Mouse (Mus musculus) regulatory T cell (primary cell): Measurements from ENCODE around the gene C1ra.
"Not testable (repeated sequence)": the region's sequence is repeated elsewhere in the genome, so short reads cannot be mapped to it uniquely, and the experiment has no call there.

Experiments
- in situ Hi-C: fragments of 300-600 bp; cut with MboI, MseI; formaldehyde crosslinking; loops from one replicate; pipeline ENCODE4 v1.15.1; 2025; ENCODE audit warnings: high pct_unique_total_duplicates

C1ra gene

DNA sequence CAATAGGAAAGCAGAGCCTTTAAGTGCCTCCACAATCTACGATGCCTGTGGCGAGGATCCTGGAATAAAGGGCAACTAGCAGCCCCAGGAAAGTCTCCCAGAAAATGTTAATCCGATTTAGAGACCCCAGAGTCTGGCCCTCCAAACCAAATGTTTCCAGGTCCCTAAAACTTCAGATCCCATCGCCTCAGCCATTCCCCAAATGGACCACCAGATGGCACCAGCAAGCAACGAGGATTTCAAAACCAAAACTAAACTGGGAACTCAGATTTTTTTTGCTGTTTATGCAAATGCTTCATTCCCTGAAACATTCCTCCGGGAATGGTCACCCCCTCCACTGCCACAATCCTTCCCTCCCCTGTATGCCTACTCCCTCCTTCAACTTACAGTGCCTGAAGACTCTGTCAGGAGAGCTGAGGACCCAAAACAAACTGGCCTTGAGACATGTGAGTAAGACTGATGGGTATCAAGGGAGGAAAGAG is at the start of gene C1ra:
C1ra (plus strand) TSS at position 51 of the 482 bp plus-strand sequence.
- in situ Hi-C loops = no loop called here

DNA sequence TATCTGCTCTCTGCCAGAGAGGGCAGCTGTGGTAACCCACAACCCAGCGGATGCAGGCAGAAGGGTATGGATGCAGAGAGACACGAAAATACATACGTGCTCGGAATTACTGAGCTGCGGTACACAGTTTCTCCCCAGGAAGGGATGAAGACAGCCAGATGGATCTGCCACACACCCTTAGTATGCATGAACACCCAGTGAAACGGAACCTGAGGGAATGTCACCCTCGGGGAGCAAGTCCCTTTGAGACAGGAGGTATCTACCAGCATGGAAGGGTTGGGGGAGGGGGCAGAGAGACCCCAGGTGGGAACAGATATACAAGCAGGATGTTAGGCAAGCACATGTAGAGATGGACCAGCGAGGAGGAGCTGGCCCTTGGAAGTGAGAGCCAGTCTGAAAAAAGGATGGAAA is 48.3 kb upstream of the C1ra start:
- in situ Hi-C loops = no loop called here

DNA sequence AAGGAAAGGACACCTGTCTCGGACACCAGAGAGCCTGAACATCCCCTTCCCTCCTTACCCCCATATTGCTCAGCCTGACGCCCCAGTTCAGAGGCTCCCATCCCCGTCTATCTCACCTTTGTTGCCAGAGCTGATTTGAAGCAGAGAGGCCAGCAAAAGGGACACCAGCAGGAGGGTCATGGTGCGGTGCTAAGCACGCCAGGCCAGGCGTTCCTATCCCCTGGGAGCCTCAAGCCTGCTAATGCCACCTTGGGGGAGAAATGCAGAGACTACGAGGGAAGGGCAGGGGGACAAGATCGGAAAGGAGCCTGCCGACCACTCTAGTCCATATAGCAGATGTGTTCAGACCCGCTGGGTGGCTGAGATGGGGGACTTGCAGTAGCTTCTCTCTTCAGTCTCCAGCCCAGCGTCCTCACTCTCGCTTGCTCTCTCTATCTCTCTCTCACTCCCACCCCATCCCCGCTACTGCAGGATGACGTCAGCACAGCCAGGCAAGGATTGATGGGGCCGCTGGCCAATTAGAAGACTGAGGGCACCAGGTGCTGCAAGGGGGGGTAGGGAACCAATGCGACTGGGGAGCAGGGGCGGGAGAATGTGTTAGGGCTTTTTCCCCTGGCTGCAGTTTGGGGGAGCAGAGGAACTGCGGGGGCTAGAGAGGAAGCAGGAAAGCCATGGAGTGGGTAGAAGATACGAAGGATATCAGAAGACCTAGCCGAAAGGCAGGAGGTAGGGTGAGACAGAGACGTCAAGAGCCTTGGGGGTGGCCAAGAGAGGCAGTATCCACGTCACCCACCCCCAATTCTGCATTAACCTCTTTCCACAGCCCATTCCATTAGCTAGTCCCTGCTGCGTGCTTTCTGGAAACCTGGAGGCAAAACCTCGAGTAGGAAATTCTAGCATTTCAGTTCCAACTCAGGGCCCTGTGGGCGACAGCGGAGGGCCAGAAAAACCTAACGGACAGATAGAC is 47.6 kb upstream of the C1ra start, which contains the start of gene Clstn3:
Clstn3 (minus strand) TSS at position 490 of the 967 bp plus-strand sequence.
- in situ Hi-C loops = no loop called here

DNA sequence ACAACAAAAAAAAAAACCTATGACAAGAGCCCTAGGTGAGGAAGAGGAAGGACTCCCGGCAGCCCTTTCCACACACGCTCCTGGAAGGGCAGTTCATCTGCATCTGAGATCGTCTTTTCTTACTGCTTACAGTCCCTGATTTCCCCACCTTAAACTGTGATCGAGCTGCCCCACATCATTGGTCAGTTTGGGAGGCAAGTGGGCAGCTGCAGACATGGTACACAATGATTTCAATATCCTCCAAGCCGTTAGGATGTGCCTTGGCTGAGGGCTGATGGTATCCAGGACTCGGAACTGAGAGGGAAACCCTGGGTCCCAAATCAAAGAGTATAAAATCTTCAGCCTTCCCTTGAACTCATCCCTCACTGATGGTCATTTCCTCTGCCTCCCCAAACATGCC is 46.9 kb upstream of the C1ra start:
- in situ Hi-C loops = no loop called here

DNA sequence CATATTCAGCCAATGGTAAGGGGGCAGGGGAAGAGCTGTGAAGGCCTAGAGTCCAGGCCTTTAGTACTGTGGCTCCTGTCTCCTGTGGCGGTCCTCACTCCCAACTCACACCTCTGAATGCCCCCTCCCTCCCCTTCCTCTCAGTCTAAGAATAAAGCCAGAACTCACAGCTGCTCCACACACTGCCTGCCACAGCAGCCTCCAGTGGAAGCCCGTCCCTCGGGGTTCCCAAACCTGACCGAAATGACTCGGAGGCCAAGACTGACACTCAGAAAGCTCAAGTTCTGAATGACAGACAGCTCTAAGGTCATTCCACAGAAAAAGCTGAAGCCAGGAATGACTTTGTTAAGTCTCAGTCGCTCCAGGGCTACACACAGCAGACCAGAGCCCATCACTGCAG is 46.5 kb upstream of the C1ra start:
- in situ Hi-C loops = no loop called here

DNA sequence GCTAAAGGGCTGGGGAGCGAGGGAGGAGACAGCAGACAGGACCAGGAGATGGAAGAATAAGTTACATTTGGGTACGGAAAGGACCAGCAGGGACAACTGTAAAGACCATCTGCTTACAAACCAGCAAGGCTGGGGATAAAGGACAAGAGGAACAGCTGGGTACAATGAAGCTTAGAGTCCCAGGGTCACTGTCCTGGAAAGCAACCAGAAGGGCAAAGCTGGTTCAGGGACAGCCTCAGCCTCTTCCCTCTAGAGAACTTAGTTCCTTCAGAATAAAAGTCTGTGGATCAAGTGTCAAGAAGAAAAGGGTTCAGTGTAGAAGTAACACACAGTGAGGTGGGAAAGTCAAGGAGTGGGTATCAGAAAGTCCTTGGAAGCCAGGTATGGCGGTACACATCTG is 41.1 kb upstream of the C1ra start:
- in situ Hi-C loops = no loop called here

DNA sequence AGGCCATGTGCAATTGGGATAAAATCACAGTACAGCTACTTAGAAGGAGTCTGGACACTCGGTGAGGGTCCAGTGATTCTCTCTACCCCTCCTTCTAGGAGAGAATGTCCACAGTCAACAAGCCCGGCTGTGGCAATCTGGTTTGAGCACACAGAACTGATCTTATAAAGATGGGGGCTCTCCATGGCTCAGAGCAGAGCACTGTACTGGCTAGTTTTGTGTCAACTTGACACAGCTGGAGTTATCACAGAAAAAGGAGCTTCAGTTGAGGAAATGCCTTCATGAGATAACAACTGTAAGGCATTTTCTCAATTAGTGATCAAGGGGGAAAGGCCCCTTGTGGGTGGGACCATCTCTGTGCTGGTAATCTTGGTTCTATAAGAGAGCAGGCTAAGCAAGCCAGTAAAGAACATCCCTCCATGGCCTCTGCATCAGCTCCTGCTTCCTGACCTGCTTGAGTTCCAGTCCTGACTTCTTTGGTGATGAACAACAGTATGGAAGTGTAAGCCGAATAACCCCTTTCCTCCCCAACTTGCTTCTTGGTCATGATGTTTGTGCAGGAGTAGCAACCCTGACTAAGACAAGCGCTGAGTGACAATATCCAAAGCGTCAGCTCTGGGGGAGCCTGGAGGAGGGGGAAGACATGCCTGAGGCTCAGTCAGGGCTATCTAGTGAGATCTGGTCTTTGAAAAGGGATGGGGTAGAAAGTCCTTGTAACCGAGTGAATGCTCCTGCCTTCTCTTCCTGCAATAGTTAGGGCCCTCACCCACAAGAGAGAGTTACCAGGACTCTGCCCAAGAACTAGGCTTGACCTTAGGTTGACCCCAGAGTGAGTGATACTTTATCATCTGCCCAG is 40.2 kb upstream of the C1ra start:
- in situ Hi-C loops = not testable (repeated sequence)

DNA sequence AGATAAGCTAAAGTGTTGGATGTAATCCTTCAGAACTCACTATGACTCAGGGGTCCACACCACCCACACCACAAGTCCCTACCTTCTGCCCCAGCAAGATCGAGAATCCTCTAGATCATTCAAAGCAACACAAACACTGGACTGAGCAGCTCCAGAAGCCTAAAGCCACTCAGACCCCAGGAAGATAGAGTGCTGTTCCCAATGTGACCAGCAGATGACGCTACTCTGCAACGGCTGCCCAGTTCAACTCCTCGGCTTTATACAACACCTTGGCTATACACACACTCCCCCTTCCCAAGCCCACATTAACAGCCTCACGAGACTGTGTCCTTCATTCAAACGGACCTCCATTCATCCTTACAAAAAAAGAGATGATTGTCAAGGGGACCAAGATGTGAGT is 39.4 kb upstream of the C1ra start:
- in situ Hi-C loops = no loop called here

DNA sequence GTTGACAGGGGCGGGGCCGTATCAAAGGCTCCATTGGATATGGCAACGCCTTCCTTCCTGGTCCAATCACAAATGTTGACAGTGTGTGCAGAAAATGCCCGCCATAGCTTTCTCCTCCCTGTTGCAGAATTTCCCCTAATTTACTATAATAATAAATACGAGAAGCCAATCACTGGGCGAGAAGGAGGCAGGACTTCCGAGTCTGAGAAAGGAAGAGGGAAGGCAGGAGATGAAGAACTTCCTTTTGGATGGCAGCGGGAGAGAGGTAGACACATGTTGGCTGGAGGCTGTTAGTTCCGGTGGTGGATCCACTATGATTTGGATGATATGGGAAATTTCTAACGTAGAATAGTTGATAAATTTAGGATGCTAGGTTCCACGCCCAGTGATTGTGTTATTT is 37.6 kb upstream of the C1ra start:
- in situ Hi-C loops = no loop called here

DNA sequence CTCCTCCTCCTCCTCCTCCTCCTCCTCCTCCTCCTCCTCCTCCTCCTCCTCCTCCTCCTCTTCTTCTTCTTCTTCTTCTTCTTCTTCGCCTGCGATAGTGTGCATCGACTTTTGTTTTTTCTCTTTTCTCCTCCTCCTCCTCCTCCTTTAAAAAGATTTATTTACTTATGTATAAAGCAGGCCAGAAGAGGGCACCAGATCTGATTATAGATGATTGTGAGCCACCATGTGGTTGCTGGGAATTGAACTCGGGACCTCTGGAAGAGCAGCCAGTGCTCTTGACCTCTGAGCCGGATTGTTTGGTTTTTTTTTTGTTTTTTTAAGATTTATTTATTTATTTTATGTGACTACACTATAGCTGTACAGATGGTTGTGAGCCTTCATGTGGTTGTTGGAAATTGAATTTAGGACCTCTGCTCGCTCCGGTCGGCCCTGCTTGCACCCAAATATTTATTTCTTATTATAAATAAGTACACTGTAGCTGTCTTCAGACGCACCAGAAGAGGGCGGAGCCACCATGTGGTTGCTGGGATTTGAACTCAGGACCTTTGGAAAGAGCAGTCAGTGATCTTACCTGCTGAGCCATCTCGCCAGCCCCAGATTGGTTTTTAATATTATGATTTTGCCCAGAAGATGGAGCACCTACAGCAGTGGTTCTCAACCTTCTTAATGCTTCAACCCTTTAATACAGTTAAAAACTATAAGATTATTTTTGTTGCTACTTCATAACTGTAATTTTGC is 36.7 kb upstream of the C1ra start:
- in situ Hi-C loops = not testable (repeated sequence)

DNA sequence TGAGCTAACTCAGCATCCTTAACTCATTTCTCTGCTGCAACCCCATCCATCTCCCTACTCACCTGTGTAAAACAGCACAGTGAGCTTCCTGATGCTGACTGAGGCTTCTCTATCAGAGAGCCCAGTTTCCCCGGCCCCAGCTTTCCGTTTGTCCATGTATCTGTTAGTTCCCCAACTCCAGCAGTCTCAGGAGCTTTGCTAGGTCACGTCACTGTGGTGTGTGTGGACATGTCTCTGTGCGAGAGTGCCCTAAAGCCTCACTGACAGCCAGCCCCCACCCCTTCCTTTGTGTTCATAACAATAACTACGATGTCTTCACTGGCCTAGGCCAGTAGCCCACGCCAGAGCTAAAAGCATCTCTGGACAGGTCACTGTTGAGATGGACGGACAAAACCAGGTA is 36.0 kb upstream of the C1ra start:
- in situ Hi-C loops = no loop called here

DNA sequence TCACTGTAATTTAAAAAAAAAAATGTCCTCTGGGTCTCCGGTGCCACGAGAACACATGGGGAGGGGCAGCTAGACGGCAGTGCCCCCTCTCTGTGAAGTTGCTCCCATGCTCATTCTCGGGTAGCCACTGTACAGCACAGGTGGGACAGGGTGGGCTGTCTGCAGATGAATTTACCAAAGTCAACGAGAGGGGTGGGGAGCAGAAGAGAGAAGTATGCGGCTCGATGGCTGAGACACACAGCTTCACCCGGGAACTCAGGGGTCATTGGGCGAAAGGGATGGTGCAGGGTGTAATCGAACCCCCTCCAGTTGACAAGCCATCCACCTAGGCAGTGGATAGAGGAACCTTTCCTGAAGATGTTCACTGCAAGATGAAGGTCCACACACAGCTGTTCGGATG is 35.4 kb upstream of the C1ra start:
- in situ Hi-C loops = no loop called here

DNA sequence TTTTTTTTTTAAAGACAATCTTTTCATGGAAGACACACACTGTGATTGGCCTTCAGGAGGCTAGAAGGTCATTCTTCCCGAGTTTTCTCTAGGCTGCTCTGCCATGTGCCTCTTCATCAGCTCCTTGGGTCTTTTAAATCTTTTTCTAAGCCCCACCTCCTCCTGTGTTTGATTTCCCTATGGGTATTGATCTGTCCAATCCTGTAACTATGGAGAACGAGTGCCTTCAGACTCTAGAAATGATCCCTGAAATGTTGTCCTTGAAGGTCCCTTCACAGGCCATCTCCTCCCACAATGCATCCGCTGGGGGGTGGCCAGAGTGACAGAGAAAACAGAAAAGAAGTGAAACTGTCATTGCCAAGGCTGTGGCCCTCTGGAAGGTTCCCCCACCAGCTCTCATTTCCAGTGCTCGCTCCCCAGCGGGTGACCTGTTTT is 35.0 kb upstream of the C1ra start:
- in situ Hi-C loops = no loop called here

DNA sequence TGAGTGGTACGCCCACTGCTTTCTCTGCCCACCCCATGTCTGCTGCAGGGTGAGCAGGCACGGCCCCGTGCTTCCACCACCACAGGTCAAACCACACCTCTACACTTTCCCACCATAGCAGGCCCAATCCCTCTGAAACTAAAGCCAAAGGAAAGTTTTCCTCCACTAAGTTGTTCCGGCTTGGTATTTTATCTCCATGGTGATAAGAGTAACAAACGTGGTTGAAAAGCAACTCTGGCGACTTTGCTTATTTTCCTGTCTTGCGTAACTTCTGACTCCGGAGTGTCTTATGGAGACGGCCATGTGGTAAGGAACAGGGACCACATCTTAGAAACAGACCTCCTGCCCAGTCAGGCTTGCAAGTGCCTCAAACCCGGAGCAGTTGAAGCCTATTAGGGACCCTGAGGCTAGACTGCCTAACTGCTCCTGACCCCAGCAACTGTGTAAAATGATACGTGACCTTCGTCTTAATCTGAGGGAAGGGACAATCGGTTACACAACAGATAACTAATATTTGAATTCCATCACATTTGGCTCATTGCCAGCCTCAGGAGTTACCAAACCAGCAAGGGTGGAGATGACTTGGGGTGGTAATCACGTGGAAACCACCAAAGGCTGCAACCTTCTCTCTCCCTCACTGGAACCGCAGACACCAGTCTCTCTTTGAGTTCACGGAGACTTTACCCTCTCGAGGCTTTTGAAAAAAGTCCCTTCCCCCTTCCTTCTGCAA is 34.1 kb upstream of the C1ra start:
- in situ Hi-C loops = no loop called here

DNA sequence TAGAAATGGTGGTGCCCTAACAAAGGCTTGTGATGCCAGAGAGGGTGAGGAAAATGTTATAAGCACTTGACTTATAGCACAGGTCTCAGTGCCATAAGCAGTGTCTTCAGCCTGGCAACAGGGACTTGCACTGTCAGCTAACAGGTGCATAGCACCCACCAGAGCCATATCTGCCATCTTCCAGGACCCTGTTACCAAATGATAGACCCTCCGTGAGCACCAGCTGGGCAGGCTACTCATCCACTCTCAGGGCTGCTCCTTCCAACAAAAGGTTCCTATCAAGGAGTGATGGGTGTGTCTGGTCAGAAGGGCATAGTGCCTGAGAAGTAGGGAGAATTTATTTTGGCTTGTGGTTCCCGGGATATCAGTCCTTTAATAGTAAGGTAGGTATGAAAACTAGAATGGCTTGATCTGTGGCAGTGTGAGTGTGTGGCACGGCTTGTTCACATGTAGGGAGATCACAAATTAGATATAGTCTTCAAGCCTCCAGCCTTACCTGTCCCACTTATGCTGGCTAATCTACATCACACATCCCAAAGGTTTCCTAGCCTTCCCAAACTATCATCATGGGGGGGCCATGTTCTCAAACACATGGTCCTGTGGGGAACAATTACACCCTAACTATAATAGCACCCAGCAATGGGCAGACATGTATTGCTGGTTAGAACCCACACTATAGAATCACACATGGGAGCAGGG is 33.2 kb upstream of the C1ra start:
- in situ Hi-C loops = no loop called here

DNA sequence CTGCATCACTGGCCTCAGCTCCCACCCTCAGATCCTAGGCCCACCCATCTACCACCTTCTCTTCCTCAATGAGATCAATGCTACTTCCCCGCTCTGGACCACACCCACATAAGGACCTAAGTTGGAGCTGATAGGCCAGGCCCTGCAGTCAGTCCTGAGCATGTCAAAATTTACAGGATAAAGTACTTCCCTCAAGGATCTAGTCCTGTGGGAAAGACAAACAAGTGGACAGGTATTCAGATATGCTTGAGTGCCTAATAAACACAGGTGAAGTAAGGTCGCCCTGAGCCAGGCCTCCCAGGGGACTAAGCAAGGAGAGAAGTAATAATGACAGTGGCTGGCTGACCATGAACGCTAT is 32.7 kb upstream of the C1ra start:
- in situ Hi-C loops = no loop called here

DNA sequence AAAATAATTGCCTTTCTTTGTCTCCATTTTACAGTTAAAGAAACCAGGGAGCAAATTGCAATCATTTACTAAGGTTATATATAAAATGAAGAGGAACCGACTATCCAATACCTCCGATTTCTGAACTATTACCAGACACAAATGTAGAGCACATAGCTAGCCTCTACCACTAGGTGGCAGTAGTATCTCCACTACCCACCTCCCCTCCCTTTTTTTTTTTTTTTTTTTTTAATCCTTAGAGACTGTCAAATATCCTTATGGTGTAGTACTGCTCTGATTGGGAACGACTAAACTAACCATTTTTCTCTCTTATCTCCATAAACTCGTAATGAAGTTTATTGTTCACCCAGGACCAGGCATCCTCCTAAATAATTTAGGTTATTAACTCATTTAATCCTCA is 31.9 kb upstream of the C1ra start:
- in situ Hi-C loops = loop anchor here (5.0 kb wide), 1 partner anchor 282 kb away; no protein-coding TSS in a partner anchor

DNA sequence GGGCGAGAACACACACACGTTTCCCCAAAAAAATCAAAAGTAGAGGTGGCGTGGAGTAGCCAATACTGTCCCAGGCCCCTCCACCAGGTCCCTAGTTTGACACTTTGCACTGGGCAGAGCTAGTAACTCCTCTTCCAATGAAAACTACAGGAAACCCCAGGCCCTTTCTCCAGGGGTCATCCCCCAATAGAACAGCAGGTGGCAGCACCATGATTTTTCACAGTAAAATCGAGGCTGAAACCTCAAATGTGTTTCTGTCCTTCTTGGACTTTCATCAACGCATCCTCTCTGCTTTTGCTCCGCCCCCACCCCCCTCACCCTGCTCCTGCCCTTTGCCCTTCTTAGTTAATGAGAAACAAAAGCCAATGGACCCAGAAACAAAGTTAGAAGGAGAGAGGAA is 30.6 kb upstream of the C1ra start:
- in situ Hi-C loops = loop anchor here (5.0 kb wide), 1 partner anchor 281 kb away; no protein-coding TSS in a partner anchor

DNA sequence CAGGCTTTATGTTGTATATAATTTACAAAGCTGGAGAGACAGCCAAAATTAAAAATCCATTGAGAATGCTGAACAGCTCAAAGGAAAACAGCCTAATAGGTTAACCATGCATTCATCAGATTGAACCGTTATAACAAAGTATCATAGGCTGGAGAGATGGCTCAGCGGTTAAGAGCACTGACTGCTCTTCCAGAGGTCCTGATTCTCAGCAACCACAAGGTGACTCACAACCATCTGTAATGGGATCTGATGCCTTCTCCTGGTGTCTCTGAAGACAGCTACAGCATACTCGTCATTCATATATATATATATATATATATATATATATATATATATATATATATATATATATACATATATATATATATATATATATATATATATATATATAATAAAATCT is 28.4 kb upstream of the C1ra start:
- in situ Hi-C loops = loop anchor here (5.0 kb wide), 1 partner anchor 278 kb away; no protein-coding TSS in a partner anchor

DNA sequence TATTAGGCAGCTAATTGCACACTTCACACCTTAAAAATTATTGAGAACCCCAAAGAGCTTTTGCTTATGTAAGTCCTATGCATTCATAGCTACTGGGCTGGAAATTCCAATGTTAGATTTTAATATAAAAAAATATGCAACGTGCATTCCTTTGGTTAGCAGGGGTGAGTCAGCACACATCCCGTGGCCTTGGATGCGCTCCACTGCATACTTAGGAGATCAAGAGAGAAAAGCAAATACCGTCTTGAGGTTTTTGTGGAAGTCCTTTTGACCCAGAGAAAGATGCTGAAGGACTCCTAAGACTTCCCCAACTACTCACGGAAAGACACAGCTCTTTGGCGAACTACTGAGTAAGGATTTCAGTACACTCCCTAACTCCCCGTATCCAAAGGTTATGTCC is 27.4 kb upstream of the C1ra start:
- in situ Hi-C loops = loop anchor here (5.0 kb wide), 1 partner anchor 277 kb away; no protein-coding TSS in a partner anchor
